Mouse (Mus musculus) CH12.LX (cell line): ENCODE data around the gene 2900026A02Rik. TPM values are rescaled to one million over a fixed set of nuclear protein-coding genes. Genes with fewer than 3 reads are reported as not detected.
A peak's percentile ranks its signal among the peaks of the same experiment; 100 is the strongest.

Experiments
- DNase-seq: peaks from one replicate; pipeline ENCODE4 v3.0.0-alpha.2; 2013; ENCODE audit errors: extremely low read depth
- H3K27ac ChIP-seq: 2 replicates; pipeline ENCODE4 v1.5.1; 2012; ENCODE audit warnings: low read depth, mild to moderate bottlenecking, control low read depth, moderate library complexity; ENCODE audit not compliant: insufficient read depth
- H3K27me3 ChIP-seq: replicated peaks from 2 replicates; pipeline ENCODE3; 2012; ENCODE audit warnings: inconsistent platforms
- H3K36me3 ChIP-seq, 2 experiments: replicated peaks in 1 of 2; 2 replicates each; pipeline versions ENCODE3 to v1.6.1; 2012; ENCODE audit warnings: inconsistent platforms in 1 of 2, low read length in 1 of 2, mild to moderate bottlenecking in 1 of 2, mixed read lengths in 1 of 2, moderate library complexity in 1 of 2; ENCODE audit not compliant: control insufficient read depth in 1 of 2, insufficient read depth in 1 of 2
- H3K4me1 ChIP-seq, 2 experiments: 2 replicates each; pipeline ENCODE4 v1.6.1; 2012; ENCODE audit warnings: inconsistent platforms in 1 of 2, moderate library complexity in 1 of 2; ENCODE audit not compliant: insufficient read depth in 2 of 2, control insufficient read depth in 1 of 2
- H3K4me2 ChIP-seq: 2 replicates; pipeline ENCODE4 v1.6.1; 2012; ENCODE audit warnings: low read depth, mild to moderate bottlenecking, control low read depth; ENCODE audit not compliant: poor library complexity, insufficient read depth, severe bottlenecking
- H3K4me3 ChIP-seq, 3 experiments: fragments of 150-350 bp in 1 of 3; sonication (generic) in 1 of 3; replicated peaks in 1 of 3; 2 replicates each; pipeline versions ENCODE3 to v1.5.1; 2011 to 2012; ENCODE audit warnings: low read depth in 2 of 3, low read length in 2 of 3, mild to moderate bottlenecking in 2 of 3, moderate library complexity in 2 of 3, control low read depth in 1 of 3, improper control_type of control experiment in 1 of 3, inconsistent platforms in 1 of 3, mixed read lengths in 1 of 3; ENCODE audit not compliant: poor library complexity in 1 of 3
- H3K79me2 ChIP-seq: replicated peaks from 2 replicates; pipeline ENCODE4 v1.6.1; 2012; ENCODE audit warnings: mild to moderate bottlenecking, moderate library complexity; ENCODE audit not compliant: control insufficient read depth, poor library complexity, insufficient read depth, severe bottlenecking; ENCODE audit errors: extremely low read depth
- H3K9ac ChIP-seq: 2 replicates; pipeline ENCODE4 v1.6.1; 2012; ENCODE audit warnings: low read depth, mild to moderate bottlenecking, control low read depth, moderate library complexity; ENCODE audit not compliant: insufficient read depth
- H3K9me3 ChIP-seq: replicated peaks from 2 replicates; pipeline ENCODE3; 2012; ENCODE audit warnings: low read length, inconsistent platforms, mixed read lengths
- BHLHE40 ChIP-seq: IDR thresholded peaks from 2 replicates; pipeline ENCODE4 v1.6.1; 2011; ENCODE audit warnings: mild to moderate bottlenecking, low read depth, low read length, improper control_type of control experiment
- ELF1 ChIP-seq: IDR thresholded peaks from 2 replicates; pipeline ENCODE4 v1.6.1; 2014; ENCODE audit warnings: low read depth, mild to moderate bottlenecking, inconsistent platforms, low read length, improper control_type of control experiment
- EP300 ChIP-seq: IDR thresholded peaks from 2 replicates; pipeline ENCODE4 v1.6.1; 2011; ENCODE audit warnings: low read length, improper control_type of control experiment
- ETS1 ChIP-seq: conservative IDR thresholded peaks from 2 replicates; pipeline ENCODE4 v1.6.1; 2012; ENCODE audit warnings: low read depth, mild to moderate bottlenecking, inconsistent platforms, low read length, improper control_type of control experiment, moderate library complexity
- HCFC1 ChIP-seq: IDR thresholded peaks from 2 replicates; pipeline ENCODE4 v1.6.1; 2012; ENCODE audit warnings: low read depth, mild to moderate bottlenecking, inconsistent platforms, low read length, improper control_type of control experiment
- IRF4 ChIP-seq: IDR thresholded peaks from 2 replicates; pipeline ENCODE4 v1.6.1; 2014; ENCODE audit warnings: low read depth, mild to moderate bottlenecking, inconsistent platforms, low read length, improper control_type of control experiment
- MAX ChIP-seq: IDR thresholded peaks from 2 replicates; pipeline ENCODE4 v1.6.1; 2011; ENCODE audit warnings: low read length, improper control_type of control experiment
- MAZ ChIP-seq: IDR thresholded peaks from 2 replicates; pipeline ENCODE4 v1.6.1; 2012; ENCODE audit warnings: low read depth, mild to moderate bottlenecking, inconsistent platforms, low read length, improper control_type of control experiment, moderate library complexity
- MYC ChIP-seq: IDR thresholded peaks from 2 replicates; pipeline ENCODE4 v1.6.1; 2011; ENCODE audit warnings: low read depth, mild to moderate bottlenecking, improper control_type of control experiment, low read length
- NELFE ChIP-seq: IDR thresholded peaks from 2 replicates; pipeline ENCODE4 v1.6.1; 2011; ENCODE audit warnings: low read depth, low read length, improper control_type of control experiment
- POLR2A ChIP-seq: IDR thresholded peaks from 2 replicates; pipeline ENCODE4 v1.6.1; 2011; ENCODE audit warnings: low read depth, mild to moderate bottlenecking, improper control_type of control experiment, low read length
- SIN3A ChIP-seq: IDR thresholded peaks from 2 replicates; pipeline ENCODE4 v1.6.1; 2012; ENCODE audit warnings: low read length, improper control_type of control experiment, inconsistent platforms
- TBP ChIP-seq: conservative IDR thresholded peaks from 2 replicates; pipeline ENCODE4 v1.6.1; 2011; ENCODE audit warnings: low read depth, low read length, improper control_type of control experiment
- TCF12 ChIP-seq: IDR thresholded peaks from 2 replicates; pipeline ENCODE4 v1.6.1; 2014; ENCODE audit warnings: low read depth, mild to moderate bottlenecking, inconsistent platforms, low read length, improper control_type of control experiment
- USF1 ChIP-seq: IDR thresholded peaks from 2 replicates; pipeline ENCODE4 v1.6.1; 2014; ENCODE audit warnings: low read depth, mild to moderate bottlenecking, inconsistent platforms, low read length, improper control_type of control experiment
- USF2 ChIP-seq: conservative IDR thresholded peaks from 2 replicates; pipeline ENCODE4 v1.6.1; 2011; ENCODE audit warnings: low read depth, low read length, improper control_type of control experiment
- ZC3H11A ChIP-seq: IDR thresholded peaks from 2 replicates; pipeline ENCODE4 v1.6.1; 2012; ENCODE audit warnings: low read depth, mild to moderate bottlenecking, inconsistent platforms, low read length, improper control_type of control experiment
- dilution Hi-C: fragments of 300-500 bp; cut with MboI; formaldehyde crosslinking; loops from 2 replicates; pipeline ENCODE4 v1.14.3; 2020; ENCODE audit warnings: low sequenced_read_pairs; ENCODE audit not compliant: extremely low pct_unique_long_range_greater_than_20kb, extremely low pct_ligation_motif_present
- in situ Hi-C: fragments of 300-500 bp; cut with MboI; formaldehyde crosslinking; loops from 3 replicates; pipeline ENCODE4 v1.14.3; 2019; ENCODE audit warnings: low sequenced_read_pairs, low pct_ligation_motif_present, low pct_unique_long_range_greater_than_20kb, mixed read lengths
- polyA plus RNA-seq: library from polyadenylated mRNA; unstranded; fragments of >175 nt; gene quantifications from 2 replicates; pipeline ENCODE4 v1.2.1, GENCODE M21; 2012; ENCODE audit warnings: low read depth; ENCODE audit not compliant: insufficient read length
- total RNA-seq, 2 experiments: library from RNA; depleted of rRNA; stranded (reverse); fragments of 300-350 nt in 1 of 2; fragments of >200 nt in 1 of 2; gene quantifications; 2 replicates each; pipeline ENCODE4 v1.2.3; 2012 to 2014

Gene 2900026A02Rik
- total and polyA plus RNA-seq, 3 experiments: 0.85 to 4.6 (median 0.93) TPM

- in situ Hi-C loops: no loop called here
- Histone ChIP-seq H3K79me2 (no peaks in the 10 kb centered on the region), H3K4me2 (no peak overlapping the region), H3K9ac (no peak overlapping the region), H3K4me3 (no peak overlapping the region), H3K27me3 (no peaks in the 10 kb centered on the region), H3K4me1 (peaks cover 9 to 92% of the 10 kb centered on the region in 2 experiments), H3K27ac (no peak overlapping the region), H3K36me3 (peaks cover 0 to 2% of the 10 kb centered on the region in 2 experiments), H3K9me3 (no peaks in the 10 kb centered on the region)
- TF ChIP-seq BHLHE40: no peak
- peak; percentile 45 for TF ChIP-seq USF2
- TF ChIP-seq USF1: peak; percentile 23
- dilution Hi-C loops: no loop called here
- DNase-seq: no peak
Measured at GRCm38 (mm10) chr5:113118695-113119094, 102.3 kb downstream of the 2900026A02Rik start.

- no peak overlapping the region for H3K27ac ChIP-seq
- peaks cover 11 to 93% of the 10 kb centered on the region in 2 experiments for H3K4me1 ChIP-seq
- dilution Hi-C loops (no loop called here), in situ Hi-C loops (no loop called here)
- H3K4me3 ChIP-seq: no peak overlapping the region
- H3K9ac ChIP-seq: no peak overlapping the region
- H3K9me3 ChIP-seq: no peaks in the 10 kb centered on the region
- peaks cover 0 to 2% of the 10 kb centered on the region in 2 experiments for H3K36me3 ChIP-seq
- H3K79me2 ChIP-seq: no peaks in the 10 kb centered on the region
- DNase-seq: no peak
- H3K27me3 ChIP-seq: no peaks in the 10 kb centered on the region
- H3K4me2 ChIP-seq: no peak overlapping the region
- TF ChIP-seq IRF4 (no peak), TCF12 (no peak), MYC (no peak), TBP (no peak), ELF1 (no peak), ETS1 (no peak), ZC3H11A (no peak), POLR2A (no peak), MAX (no peak), USF2 (no peak), SIN3A (no peak), MAZ (no peak), NELFE (no peak), EP300 (no peak), HCFC1 (no peak)
Measured at GRCm38 (mm10) chr5:113117361-113117760, 103.7 kb downstream of the 2900026A02Rik start.
